Mouse (Mus musculus): ENCODE results near the gene Inpp1.

DNA sequence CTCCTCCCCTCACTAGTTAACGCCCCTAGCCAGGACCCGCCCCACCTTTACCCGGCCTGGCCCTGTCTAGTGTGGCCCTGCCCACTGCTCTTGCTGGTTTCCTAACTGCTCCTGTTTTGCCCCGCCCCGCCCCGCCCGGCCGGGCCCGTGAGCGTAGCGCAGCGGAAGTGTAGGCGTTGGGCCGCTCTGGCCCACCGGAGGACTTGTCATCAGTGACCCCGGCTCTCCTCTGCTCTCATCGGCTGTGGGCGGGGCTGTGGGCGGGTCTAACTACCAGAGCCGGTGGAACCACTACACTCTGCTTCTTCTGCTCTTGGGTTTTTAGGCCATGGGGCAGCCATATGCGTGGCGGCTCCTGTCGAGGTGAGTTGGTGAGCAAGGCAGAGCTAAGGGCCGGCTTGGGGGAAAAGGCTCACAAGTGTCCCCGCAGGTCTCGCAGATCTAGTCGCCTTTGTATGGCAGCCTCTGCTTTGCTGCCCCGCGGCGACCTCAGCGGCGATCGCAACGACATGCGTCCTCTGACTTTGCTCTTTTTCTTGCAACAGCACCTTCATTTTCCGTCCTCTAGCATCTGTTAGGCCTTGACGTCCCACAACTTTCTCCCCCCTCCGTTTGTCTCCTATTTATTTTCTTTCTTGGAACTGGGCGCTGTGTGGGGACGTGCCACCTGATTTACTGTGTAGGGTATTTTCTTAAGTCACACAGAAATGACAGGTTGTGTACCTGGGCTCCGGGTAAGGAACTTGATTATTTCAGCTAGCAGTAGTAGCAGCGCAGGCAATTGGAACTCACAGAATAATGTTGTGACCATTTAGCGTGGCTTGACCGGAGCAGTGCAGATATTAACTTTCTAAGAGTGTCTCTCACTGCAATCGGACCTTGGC, 27.5 kb upstream of the Inpp1 start, which contains the start of gene Hibch:
- TF ChIP-seq CTCF (conservative IDR thresholded peaks at IDR 0.05; ENCODE audit: low read length) (no peak), POU5F1 (IDR thresholded peaks at IDR 0.05; ENCODE audit: borderline replicate concordance, low read length) (no peak)

Data from E14TG2a.4 (cell line).